Mouse (Mus musculus): ENCODE measurements at regions not wholly inside any gene's neighbourhood (a gene's known extent, or its start where the extent isn't known, plus 50 kb on each side); places are given as distances from the start of the nearest gene placed in this dataset.
"Not testable (repeated sequence)": the region's sequence is repeated elsewhere in the genome, so short reads cannot be mapped to it uniquely, and the experiment has no call there.

- Histone ChIP-seq H3K9me3 (no peaks in the 10 kb centered on the region), H3K27me3 (no peaks in the 10 kb centered on the region), H3K4me1 (no peaks in the 10 kb centered on the region), H3K4me3 (no peak overlapping the region), H3K27ac (replicated peaks) (no peak overlapping the region), H3K36me3 (no peaks in the 10 kb centered on the region), H3K9ac (replicated peaks) (no peak overlapping the region), H3K4me2 (replicated peaks) (no peak overlapping the region)
- no peak for ATAC-seq (ENCODE audit: low FRiP score, low read depth)
- WGBS: 68% methylated on average over 3 of the region's 3 CpGs
These were observed 188.8 kb upstream of the Dmac1 start for GRCm38 (mm10) chr4:75466880-75467327.

- no peaks in the 10 kb centered on the region for H3K36me3 ChIP-seq
- 98% methylated on average over 5 of the region's 5 CpGs for WGBS
- H3K27ac ChIP-seq (replicated peaks): no peak overlapping the region
- ATAC-seq (ENCODE audit: low FRiP score, low read depth): no peak
- H3K4me2 ChIP-seq (replicated peaks): no peak overlapping the region
- no peaks in the 10 kb centered on the region for H3K9me3 ChIP-seq
- no peaks in the 10 kb centered on the region for H3K27me3 ChIP-seq
- no peaks in the 10 kb centered on the region for H3K4me1 ChIP-seq
- H3K9ac ChIP-seq (replicated peaks): no peak overlapping the region
- H3K4me3 ChIP-seq: no peak overlapping the region
These were observed 185.5 kb upstream of the Dmac1 start for GRCm38 (mm10) chr4:75463579-75463978.

GRCm38 (mm10) chr4:75449478-75449877 is 171.4 kb upstream of the Dmac1 start:
- no peak overlapping the region for H3K9ac ChIP-seq (replicated peaks)
- ATAC-seq (ENCODE audit: low FRiP score, low read depth): no peak
- no peak overlapping the region for H3K4me3 ChIP-seq
- no peaks in the 10 kb centered on the region for H3K4me1 ChIP-seq
- WGBS: 83% methylated on average over 4 of the region's 4 CpGs
- H3K9me3 ChIP-seq: 0 out of 2 replicates have a peak, but pooled peaks cover 5% of the 10 kb centered on the region
- no peaks in the 10 kb centered on the region for H3K36me3 ChIP-seq
- no peak overlapping the region for H3K27ac ChIP-seq (replicated peaks)
- H3K27me3 ChIP-seq: no peaks in the 10 kb centered on the region
- no peak overlapping the region for H3K4me2 ChIP-seq (replicated peaks)

- no peaks in the 10 kb centered on the region for H3K27me3 ChIP-seq
- H3K9me3 ChIP-seq: no peaks in the 10 kb centered on the region
- no peak overlapping the region for H3K27ac ChIP-seq (replicated peaks)
- no peak overlapping the region for H3K4me3 ChIP-seq
- no peaks in the 10 kb centered on the region for H3K4me1 ChIP-seq
- no peak overlapping the region for H3K4me2 ChIP-seq (replicated peaks)
- H3K9ac ChIP-seq (replicated peaks): no peak overlapping the region
- ATAC-seq (ENCODE audit: low FRiP score, low read depth): no peak
- H3K36me3 ChIP-seq: no peaks in the 10 kb centered on the region
These were observed 145.2 kb upstream of the Dmac1 start for GRCm38 (mm10) chr4:75423296-75423695.

GRCm38 (mm10) chr4:75400754-75401153 is 122.6 kb upstream of the Dmac1 start:
- not testable (repeated sequence) for H3K27me3 ChIP-seq; H3K36me3 ChIP-seq; H3K4me2 ChIP-seq (replicated peaks); H3K9ac ChIP-seq (replicated peaks); H3K4me1 ChIP-seq; H3K9me3 ChIP-seq; ATAC-seq (ENCODE audit: low FRiP score, low read depth); H3K27ac ChIP-seq (replicated peaks); H3K4me3 ChIP-seq
- 97% methylated on average over 3 of the region's 3 CpGs for WGBS

- H3K4me1 ChIP-seq: no peaks in the 10 kb centered on the region
- no peak overlapping the region for H3K9ac ChIP-seq (replicated peaks)
- no peak overlapping the region for H3K4me3 ChIP-seq
- H3K27ac ChIP-seq (replicated peaks): no peak overlapping the region
- H3K36me3 ChIP-seq: no peaks in the 10 kb centered on the region
- H3K27me3 ChIP-seq: no peaks in the 10 kb centered on the region
- no peaks in the 10 kb centered on the region for H3K9me3 ChIP-seq
- no peak overlapping the region for H3K4me2 ChIP-seq (replicated peaks)
- no peak for ATAC-seq (ENCODE audit: low FRiP score, low read depth)
These were observed 116.9 kb upstream of the Dmac1 start for GRCm38 (mm10) chr4:75394992-75395391.

- H3K4me3 ChIP-seq: no peak overlapping the region
- WGBS: 78% methylated on average over 2 of the region's 2 CpGs
- no peaks in the 10 kb centered on the region for H3K27me3 ChIP-seq
- no peak overlapping the region for H3K9ac ChIP-seq (replicated peaks)
- no peak overlapping the region for H3K4me2 ChIP-seq (replicated peaks)
- no peaks in the 10 kb centered on the region for H3K36me3 ChIP-seq
- no peaks in the 10 kb centered on the region for H3K4me1 ChIP-seq
- H3K27ac ChIP-seq (replicated peaks): no peak overlapping the region
- ATAC-seq (ENCODE audit: low FRiP score, low read depth): no peak
- no peaks in the 10 kb centered on the region for H3K9me3 ChIP-seq
These were observed 116.2 kb upstream of the Dmac1 start for GRCm38 (mm10) chr4:75394264-75394663.

- WGBS: 32% methylated on average over 3 of the region's 3 CpGs
- no peaks in the 10 kb centered on the region for H3K4me1 ChIP-seq
- H3K9me3 ChIP-seq: no peaks in the 10 kb centered on the region
- no peak overlapping the region for H3K9ac ChIP-seq (replicated peaks)
- no peaks in the 10 kb centered on the region for H3K27me3 ChIP-seq
- no peak overlapping the region for H3K4me3 ChIP-seq
- no peak overlapping the region for H3K27ac ChIP-seq (replicated peaks)
- ATAC-seq (ENCODE audit: low FRiP score, low read depth): peak; percentile 71
- H3K4me2 ChIP-seq (replicated peaks): 0 out of 2 replicates have a peak overlapping the region, but pooled peaks have one; percentile 9
- H3K36me3 ChIP-seq: no peaks in the 10 kb centered on the region
These were observed 108.3 kb upstream of the Dmac1 start for GRCm38 (mm10) chr4:75386271-75386938.

GRCm38 (mm10) chr4:75359496-75359895 is 81.4 kb upstream of the Dmac1 start:
- Histone ChIP-seq H3K4me1 (no peaks in the 10 kb centered on the region), H3K9me3 (no peaks in the 10 kb centered on the region), H3K4me3 (no peak overlapping the region), H3K9ac (replicated peaks) (no peak overlapping the region), H3K27ac (replicated peaks) (no peak overlapping the region), H3K36me3 (no peaks in the 10 kb centered on the region), H3K27me3 (no peaks in the 10 kb centered on the region), H3K4me2 (replicated peaks) (no peak overlapping the region)
- ATAC-seq (ENCODE audit: low FRiP score, low read depth): no peak
- WGBS: 95% methylated on average over 2 of the region's 2 CpGs

GRCm38 (mm10) chr4:75355621-75356020 is 77.5 kb upstream of the Dmac1 start:
- no peaks in the 10 kb centered on the region for H3K4me1 ChIP-seq
- H3K27me3 ChIP-seq: no peaks in the 10 kb centered on the region
- no peak overlapping the region for H3K27ac ChIP-seq (replicated peaks)
- ATAC-seq (ENCODE audit: low FRiP score, low read depth): no peak
- no peak overlapping the region for H3K4me2 ChIP-seq (replicated peaks)
- no peak overlapping the region for H3K9ac ChIP-seq (replicated peaks)
- H3K9me3 ChIP-seq: no peaks in the 10 kb centered on the region
- no peaks in the 10 kb centered on the region for H3K36me3 ChIP-seq
- whole genome bisulfite sequencing: 96% methylated on average over 6 of the region's 9 CpGs
- no peak overlapping the region for H3K4me3 ChIP-seq

GRCm38 (mm10) chr4:75334496-75334895 is 56.4 kb upstream of the Dmac1 start:
- Histone ChIP-seq H3K4me3 (no peak overlapping the region), H3K4me1 (no peaks in the 10 kb centered on the region), H3K9ac (replicated peaks) (no peak overlapping the region), H3K36me3 (no peaks in the 10 kb centered on the region), H3K27me3 (no peaks in the 10 kb centered on the region), H3K27ac (replicated peaks) (no peak overlapping the region), H3K4me2 (replicated peaks) (no peak overlapping the region), H3K9me3 (no peaks in the 10 kb centered on the region)
- ATAC-seq (ENCODE audit: low FRiP score, low read depth): no peak
- 93% methylated on average over 2 of the region's 2 CpGs for WGBS

GRCm38 (mm10) chr4:75332791-75333190 is 54.7 kb upstream of the Dmac1 start:
- no peak overlapping the region for H3K4me3 ChIP-seq

More at GRCm38 (mm10) chr4:75332791-75333190, 54.7 kb upstream of the Dmac1 start:
- ATAC-seq (ENCODE audit: low FRiP score, low read depth): no peak
- WGBS: 78% methylated on average over 5 of the region's 5 CpGs
- Histone ChIP-seq H3K9me3 (no peaks in the 10 kb centered on the region), H3K36me3 (no peaks in the 10 kb centered on the region), H3K4me1 (no peaks in the 10 kb centered on the region), H3K9ac (replicated peaks) (no peak overlapping the region), H3K27ac (replicated peaks) (no peak overlapping the region), H3K27me3 (no peaks in the 10 kb centered on the region), H3K4me2 (replicated peaks) (no peak overlapping the region)
